Mouse (Mus musculus): ENCODE results near the gene Frmd4a.

GRCm38 (mm10) chr2:4036153-4036589 lies 18.7 kb downstream of the Frmd4a start:
- no peak for TF ChIP-seq CTCF (IDR thresholded peaks at IDR 0.05; ENCODE audit: borderline replicate concordance, extremely low read depth, insufficient read depth, insufficient read length)
- no peak for TF ChIP-seq POLR2A (IDR thresholded peaks at IDR 0.05; ENCODE audit: borderline replicate concordance, extremely low read depth, insufficient read depth, insufficient read length, poor library complexity, severe bottlenecking)
